Mouse (Mus musculus) liver, postnatal 0 days (tissue): ENCODE data around the gene Obox6.

Source experiments
- CTCF ChIP-seq: sonication (generic); IDR thresholded peaks from 2 replicates; pipeline ENCODE4 v1.5.1; 2016; ENCODE audit warnings: antibody characterized with exemption, low read depth
- EP300 ChIP-seq: IDR thresholded peaks from 2 replicates; pipeline ENCODE4 v1.6.1; 2016; ENCODE audit warnings: antibody characterized with exemption, low read depth, mild to moderate bottlenecking

GRCm38 (mm10) chr7:15882317-15882716, 42.8 kb upstream of the Obox6 start, which contains the start of gene Crxos:
- TF ChIP-seq CTCF (no peak), EP300 (no peak)
